Mouse (Mus musculus) forebrain, postnatal 0 days (tissue): ENCODE results near the gene Kif19a. TPM values are rescaled to one million over a fixed set of nuclear protein-coding genes. Genes with fewer than 3 reads are reported as not detected.

ENCODE experiments used
- ATAC-seq: fragments of 200-750 bp; cut with Nextera tagmentation; 2 replicates; pipeline ENCODE4 v1.8.0; 2017; ENCODE audit warnings: mild to moderate bottlenecking, moderate library complexity
- DNase-seq: peaks from one replicate; pipeline ENCODE4 v3.0.0-alpha.2; 2015
- H3K27ac ChIP-seq: fragments of 300-500 bp; sonication (generic); 2 replicates; pipeline ENCODE4 v1.5.1; 2014; ENCODE audit warnings: low read depth, mild to moderate bottlenecking, antibody characterized with exemption, low read length, moderate library complexity, mixed read lengths
- H3K27me3 ChIP-seq: fragments of 300-500 bp; sonication (generic); 2 replicates; pipeline ENCODE4 v1.6.1; 2014; ENCODE audit warnings: mild to moderate bottlenecking, low read length, mixed read lengths; ENCODE audit not compliant: insufficient read depth
- H3K36me3 ChIP-seq: fragments of 300-500 bp; sonication (generic); 2 replicates; pipeline ENCODE4 v1.6.1; 2014; ENCODE audit warnings: mild to moderate bottlenecking, moderate library complexity; ENCODE audit not compliant: insufficient read depth
- H3K4me1 ChIP-seq: fragments of 300-500 bp; sonication (generic); 2 replicates; pipeline ENCODE4 v1.6.1; 2014; ENCODE audit warnings: antibody characterized with exemption; ENCODE audit not compliant: insufficient read depth
- H3K4me2 ChIP-seq: fragments of 300-500 bp; sonication (generic); 2 replicates; pipeline ENCODE4 v1.6.1; 2014; ENCODE audit warnings: low read depth, mild to moderate bottlenecking, moderate library complexity
- H3K4me3 ChIP-seq: fragments of 300-500 bp; sonication (generic); 2 replicates; pipeline ENCODE4 v1.5.1; 2014; ENCODE audit warnings: low read depth, low read length, mixed read lengths
- H3K9ac ChIP-seq: fragments of 300-500 bp; sonication (generic); 2 replicates; pipeline ENCODE4 v1.6.1; 2014; ENCODE audit warnings: mild to moderate bottlenecking
- H3K9me3 ChIP-seq: fragments of 300-500 bp; sonication (generic); 2 replicates; pipeline ENCODE4 v1.6.1; 2016; ENCODE audit warnings: low read length
- CTCF ChIP-seq: sonication (generic); IDR thresholded peaks from 2 replicates; pipeline ENCODE4 v1.5.1; 2016; ENCODE audit warnings: antibody characterized with exemption, control low read depth, low read depth
- whole genome bisulfite sequencing: fragments of 180-500 bp; shearing (Covaris S2); extraction: QIAGEN DNeasy Blood & Tissue Kit; methylation state at CpG from one replicate; pipeline ENCODE4 v1.1.7; 2014; 5-methylcytosine and 5-hydroxymethylcytosine counted together
- polyA plus RNA-seq: library from polyadenylated mRNA; unstranded; fragments of >200 nt; fragmentation: Nextera tagmentation; extraction: Ambion mirVana; gene quantifications from 2 replicates; pipeline ENCODE4 v1.2.1, GENCODE M21; 2015
- total RNA-seq: library from RNA; depleted of rRNA; stranded (reverse); fragments of >200 nt; gene quantifications from 2 replicates; pipeline ENCODE4 v1.2.3, GENCODE M21; 2014

Gene Kif19a
- total and polyA plus RNA-seq, 2 experiments from 2014 or later: 0.57 to 3.2 TPM

DNA sequence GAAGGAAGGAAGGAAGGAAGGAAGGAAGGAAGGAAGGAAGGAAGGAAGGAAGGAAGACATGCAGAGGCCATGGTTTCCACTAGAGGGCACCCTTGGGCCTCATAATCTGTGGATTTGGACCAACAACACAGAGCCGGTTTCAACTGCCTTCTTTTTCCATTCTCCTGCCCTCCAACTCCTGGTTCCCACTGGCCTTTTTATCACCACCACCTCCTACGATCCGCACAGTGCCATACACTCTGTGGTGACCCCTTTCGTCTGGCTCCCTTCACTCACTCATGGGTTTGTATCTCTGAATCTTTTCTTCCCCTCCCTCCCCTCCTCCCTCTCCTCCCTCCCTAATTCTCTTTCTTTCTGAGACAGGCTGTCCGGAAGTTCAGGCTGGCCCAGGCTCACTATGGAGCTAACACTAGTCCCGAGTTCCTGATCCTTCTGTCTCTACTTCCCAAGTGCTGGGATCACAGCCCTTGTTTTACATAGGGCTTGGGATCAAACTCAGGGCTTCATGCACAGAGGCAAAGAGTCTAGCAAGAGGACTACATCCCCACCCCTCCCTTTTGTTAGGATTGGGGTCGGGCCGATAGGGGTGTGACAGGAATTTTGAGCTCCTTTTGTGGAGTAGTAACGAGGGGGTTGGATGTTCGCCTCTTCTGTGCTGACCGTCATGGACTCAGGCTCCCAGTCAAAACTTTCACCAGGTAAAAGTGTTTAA, 28.1 kb upstream of the Kif19a start:
- DNase-seq (peak; percentile 77), ATAC-seq (peak; percentile 67)
- Histone ChIP-seq H3K36me3 (no peaks in the 10 kb centered on the region), H3K27me3 (no peaks in the 10 kb centered on the region), H3K4me2 (peak overlapping the region; percentile 25; the same call in 1 of the 2 replicates), H3K9me3 (no peaks in the 10 kb centered on the region), H3K27ac (peak overlapping the region; percentile 60), H3K4me1 (no peaks in the 10 kb centered on the region), H3K9ac (peak overlapping the region; percentile 39), H3K4me3 (no peak overlapping the region)
- WGBS: 18% methylated on average over 11 of the region's 11 CpGs
- TF ChIP-seq CTCF: peak; percentile 80

DNA sequence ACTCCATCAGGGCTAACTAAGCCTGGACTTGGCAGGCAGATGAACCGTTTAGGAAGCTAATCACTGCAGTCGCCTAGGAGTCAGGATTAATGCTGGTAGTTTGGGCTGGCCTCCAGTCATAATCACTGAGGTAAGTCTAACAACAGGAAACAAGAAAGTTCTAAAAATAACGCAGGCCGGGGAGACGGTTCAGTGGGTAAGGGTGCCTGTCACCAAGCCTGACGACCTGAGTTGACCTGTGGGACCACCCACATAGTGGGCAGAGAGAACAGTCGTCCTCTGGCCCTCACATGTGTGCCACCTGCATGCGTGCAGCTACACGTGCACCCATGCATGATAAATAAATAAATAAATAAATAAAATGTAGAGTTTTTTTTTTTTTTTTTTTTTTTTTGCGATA, 24.6 kb upstream of the Kif19a start:
- Histone ChIP-seq H3K36me3 (no peaks in the 10 kb centered on the region), H3K4me3 (no peak overlapping the region), H3K9me3 (no peaks in the 10 kb centered on the region), H3K9ac (no peak overlapping the region), H3K4me2 (no peak overlapping the region), H3K27ac (no peak overlapping the region), H3K4me1 (no peaks in the 10 kb centered on the region), H3K27me3 (no peaks in the 10 kb centered on the region)
- no peak for TF ChIP-seq CTCF
- 43% methylated on average over 10 of the region's 10 CpGs for WGBS
- DNase-seq: no peak
- no peak for ATAC-seq

DNA sequence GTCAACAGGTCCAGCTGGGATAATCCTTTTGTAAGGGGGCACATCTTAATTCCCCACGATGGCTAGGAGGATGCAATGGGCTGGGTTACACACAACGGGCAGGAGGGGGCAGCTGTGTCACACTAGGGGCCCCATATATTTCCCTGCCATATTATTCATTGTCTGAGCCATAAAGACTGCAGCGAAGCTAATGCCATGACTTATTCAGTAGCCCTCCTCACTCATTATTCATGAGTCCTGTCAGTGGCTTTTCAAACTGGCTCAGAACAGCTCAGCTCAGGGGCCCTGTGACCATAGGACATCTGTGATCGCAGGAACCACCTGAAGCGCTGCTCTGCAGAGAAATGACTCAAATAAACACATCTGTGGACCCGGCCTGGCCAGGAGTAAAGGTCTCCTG, 23.7 kb upstream of the Kif19a start:
- no peaks in the 10 kb centered on the region for H3K27me3 ChIP-seq
- TF ChIP-seq CTCF: no peak
- no peak overlapping the region for H3K27ac ChIP-seq

DNA sequence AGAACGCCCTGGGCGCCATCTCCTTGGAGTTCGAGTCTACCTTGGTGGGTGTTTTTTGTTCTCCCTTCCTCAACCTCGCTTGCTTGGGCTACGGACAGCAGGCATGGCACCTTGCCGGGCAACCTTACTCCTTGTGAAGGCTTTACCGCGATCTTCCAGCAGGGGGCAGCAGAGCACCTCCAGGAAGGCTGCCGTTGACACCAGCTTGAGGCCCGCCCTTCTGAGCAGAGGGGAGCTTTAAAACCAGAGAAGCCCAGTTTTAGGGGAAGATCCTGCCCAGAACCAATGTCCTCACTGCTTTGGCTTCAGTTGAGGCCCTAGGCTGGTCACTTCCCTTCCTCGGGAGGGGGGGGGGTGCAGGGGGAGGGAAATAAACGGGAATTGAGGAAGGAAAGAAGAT, 20.1 kb upstream of the Kif19a start:
- Histone ChIP-seq H3K27me3 (no peaks in the 10 kb centered on the region), H3K4me2 (peak overlapping the region; percentile 42), H3K4me1 (no peaks in the 10 kb centered on the region), H3K36me3 (no peaks in the 10 kb centered on the region), H3K4me3 (peak overlapping the region; percentile 0; the same call in 1 of the 2 replicates), H3K9ac (0 out of 2 replicates have a peak overlapping the region, but pooled peaks have one; percentile 22), H3K9me3 (no peaks in the 10 kb centered on the region), H3K27ac (no peak overlapping the region)
- peak; percentile 94 for DNase-seq
- 1% methylated on average over 12 of the region's 12 CpGs for WGBS
- TF ChIP-seq CTCF: peak; percentile 99
- ATAC-seq: peak; percentile 77

More for the DNA sequence above, 23.7 kb upstream of the Kif19a start:
- ATAC-seq: no peak
- no peak for DNase-seq
- Histone ChIP-seq H3K4me2 (no peak overlapping the region), H3K4me1 (no peaks in the 10 kb centered on the region), H3K36me3 (no peaks in the 10 kb centered on the region), H3K4me3 (no peak overlapping the region), H3K9me3 (no peaks in the 10 kb centered on the region), H3K9ac (no peak overlapping the region)
- WGBS: 22% methylated on average over 6 of the region's 6 CpGs

DNA sequence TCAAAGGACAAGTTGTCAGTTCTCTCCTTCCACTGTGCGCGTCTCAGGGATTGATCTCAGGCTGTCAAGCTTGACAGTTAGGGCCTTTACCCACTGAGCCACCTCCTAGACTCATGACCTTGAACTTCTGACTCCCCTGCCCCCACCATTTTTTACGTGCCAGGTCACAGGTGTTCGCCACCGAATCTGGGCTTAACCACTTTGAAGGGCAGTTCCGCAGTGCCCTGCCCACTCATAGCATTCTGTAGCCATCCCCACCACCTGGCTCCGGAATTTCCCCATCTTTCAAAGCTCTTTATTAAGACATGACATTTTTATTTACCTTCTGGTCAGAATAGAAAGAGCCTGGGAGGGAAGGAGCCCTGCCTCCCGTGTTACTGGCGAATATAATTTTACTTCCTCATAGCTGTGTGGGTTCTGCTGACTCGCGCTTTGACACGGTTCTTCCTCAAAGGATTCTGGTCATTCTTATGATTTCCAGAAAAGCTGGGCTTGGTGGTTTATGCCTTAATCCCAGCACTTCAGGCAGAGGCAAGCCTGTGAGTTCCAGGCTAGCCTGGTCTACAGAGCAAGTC, 17.5 kb upstream of the Kif19a start:
- no peaks in the 10 kb centered on the region for H3K36me3 ChIP-seq
- no peak for DNase-seq
- no peaks in the 10 kb centered on the region for H3K4me1 ChIP-seq
- no peak for TF ChIP-seq CTCF
- no peaks in the 10 kb centered on the region for H3K9me3 ChIP-seq
- H3K27ac ChIP-seq: no peak overlapping the region
- H3K4me2 ChIP-seq: no peak overlapping the region
- H3K4me3 ChIP-seq: no peak overlapping the region
- H3K27me3 ChIP-seq: no peaks in the 10 kb centered on the region
- WGBS: 85% methylated on average over 12 of the region's 12 CpGs
- no peak for ATAC-seq
- H3K9ac ChIP-seq: no peak overlapping the region

DNA sequence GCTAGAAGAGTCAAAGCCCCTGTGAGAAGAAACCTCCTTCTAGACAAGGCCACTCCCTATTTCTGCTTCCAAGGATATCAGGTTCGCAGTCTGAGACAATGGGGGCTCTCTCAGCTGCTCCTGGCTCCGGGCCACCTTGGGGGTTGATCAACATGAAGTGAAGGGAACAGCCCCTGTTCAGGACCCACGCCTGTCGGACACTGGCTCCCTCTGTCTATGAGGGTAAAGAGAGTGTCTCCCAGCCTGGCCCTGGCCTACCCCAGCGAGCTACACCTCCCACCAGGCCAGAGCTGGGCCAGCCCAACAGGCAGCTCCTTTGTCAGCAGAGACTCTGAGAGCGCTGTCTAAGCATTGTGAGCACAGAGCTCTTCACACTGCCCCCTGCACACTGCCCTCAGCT, 4.7 kb downstream of the Kif19a start:
- WGBS: 35% methylated on average over 6 of the region's 6 CpGs

DNA sequence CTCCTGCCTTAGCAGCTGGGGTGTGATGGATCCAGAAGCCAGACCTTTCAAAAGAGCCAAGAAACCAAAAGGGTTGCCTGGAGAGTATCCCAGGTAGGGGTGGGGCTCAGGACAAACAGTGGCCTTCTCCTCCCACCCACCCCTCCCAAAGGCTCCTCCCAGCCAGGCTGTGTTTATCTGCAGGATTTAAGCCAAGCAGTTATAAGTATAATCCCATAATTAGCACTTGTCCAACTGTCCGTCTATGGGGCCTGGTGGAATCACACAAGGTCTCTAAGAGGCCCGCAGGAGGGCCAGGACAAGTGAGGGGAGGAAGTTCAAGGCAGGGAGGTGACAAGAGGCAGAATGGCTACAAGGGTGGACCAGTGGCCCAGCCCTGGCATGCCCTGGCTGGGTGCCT, 6.7 kb downstream of the Kif19a start:
- WGBS: 58% methylated on average over 2 of the region's 2 CpGs
- H3K9me3 ChIP-seq: no peaks in the 10 kb centered on the region
- no peak for ATAC-seq

More for the DNA sequence above, 4.7 kb downstream of the Kif19a start:
- Histone ChIP-seq H3K27me3 (peaks cover 7% of the 10 kb centered on the region; the same call in 1 of the 2 replicates), H3K36me3 (no peaks in the 10 kb centered on the region), H3K4me3 (no peak overlapping the region), H3K4me1 (peaks cover 5% of the 10 kb centered on the region), H3K4me2 (no peak overlapping the region), H3K27ac (no peak overlapping the region), H3K9ac (no peak overlapping the region), H3K9me3 (no peaks in the 10 kb centered on the region)
- DNase-seq (no peak), ATAC-seq (peak; percentile 54)
- no peak for TF ChIP-seq CTCF

More for the DNA sequence above, 6.7 kb downstream of the Kif19a start:
- Histone ChIP-seq H3K4me2 (no peak overlapping the region), H3K27ac (no peak overlapping the region), H3K36me3 (no peaks in the 10 kb centered on the region), H3K9ac (no peak overlapping the region), H3K4me1 (no peaks in the 10 kb centered on the region), H3K4me3 (no peak overlapping the region), H3K27me3 (no peaks in the 10 kb centered on the region)
- TF ChIP-seq CTCF: no peak
- no peak for DNase-seq
